Mouse (Mus musculus) kidney, adult 2 months (tissue): ENCODE measurements around the gene Spred3. TPM values are rescaled to one million over a fixed set of nuclear protein-coding genes. Genes with fewer than 3 reads are reported as not detected.
A peak's percentile ranks its signal among the peaks of the same experiment; 100 is the strongest.
"Not testable (repeated sequence)": the region's sequence is repeated elsewhere in the genome, so short reads cannot be mapped to it uniquely, and the experiment has no call there.

Source experiments
- DNase-seq: peaks from one replicate; pipeline ENCODE4 v3.0.0; 2021
- H3K27ac ChIP-seq: fragments of 200-500 bp; 2 replicates; pipeline ENCODE4 v1.5.1; 2012; ENCODE audit warnings: low read depth, low read length, control low read depth, inconsistent platforms; ENCODE audit not compliant: insufficient read depth
- H3K27me3 ChIP-seq: fragments of 200-500 bp; replicated peaks from 2 replicates; pipeline ENCODE4 v1.6.1; 2012; ENCODE audit warnings: mild to moderate bottlenecking, moderate library complexity, low read length, inconsistent platforms; ENCODE audit not compliant: control insufficient read depth, insufficient read depth
- H3K36me3 ChIP-seq: fragments of 200-500 bp; 2 replicates; pipeline ENCODE4 v1.6.1; 2012; ENCODE audit warnings: mild to moderate bottlenecking, moderate library complexity, low read length, inconsistent platforms; ENCODE audit not compliant: control insufficient read depth, insufficient read depth
- H3K4me1 ChIP-seq: fragments of 200-500 bp; 2 replicates; pipeline ENCODE4 v1.6.1; 2011; ENCODE audit warnings: low read length; ENCODE audit not compliant: control insufficient read depth, insufficient read depth
- H3K4me3 ChIP-seq: fragments of 200-500 bp; 2 replicates; pipeline ENCODE4 v1.5.1; 2011; ENCODE audit warnings: mild to moderate bottlenecking, low read depth, low read length, control low read depth; ENCODE audit not compliant: insufficient read depth
- CTCF ChIP-seq: fragments of 200-500 bp; conservative IDR thresholded peaks from 2 replicates; pipeline ENCODE4 v1.5.1; 2011; ENCODE audit warnings: low read depth, mild to moderate bottlenecking, control low read depth, low read length, moderate library complexity, mixed read lengths; ENCODE audit not compliant: insufficient read depth, insufficient read length
- POLR2A ChIP-seq: fragments of 200-500 bp; IDR thresholded peaks from one replicate; pipeline ENCODE4 v1.6.1; 2011; ENCODE audit warnings: low read depth, low read length, control low read depth
- WGBS: fragments of 180-500 bp; shearing (Covaris S2); methylation state at CpG from one replicate; pipeline ENCODE4 v1.1.7; 2018; 5-methylcytosine and 5-hydroxymethylcytosine counted together
- polyA plus RNA-seq: library from polyadenylated mRNA; depleted of rRNA; stranded (reverse); fragments of >200 nt; gene quantifications from 2 replicates; pipeline ENCODE4 v1.2.3, GENCODE M21; 2012; rRNA removed

Gene Spred3
- polyA plus RNA-seq = 1.8 and 2.6 TPM in 2 replicates

DNA sequence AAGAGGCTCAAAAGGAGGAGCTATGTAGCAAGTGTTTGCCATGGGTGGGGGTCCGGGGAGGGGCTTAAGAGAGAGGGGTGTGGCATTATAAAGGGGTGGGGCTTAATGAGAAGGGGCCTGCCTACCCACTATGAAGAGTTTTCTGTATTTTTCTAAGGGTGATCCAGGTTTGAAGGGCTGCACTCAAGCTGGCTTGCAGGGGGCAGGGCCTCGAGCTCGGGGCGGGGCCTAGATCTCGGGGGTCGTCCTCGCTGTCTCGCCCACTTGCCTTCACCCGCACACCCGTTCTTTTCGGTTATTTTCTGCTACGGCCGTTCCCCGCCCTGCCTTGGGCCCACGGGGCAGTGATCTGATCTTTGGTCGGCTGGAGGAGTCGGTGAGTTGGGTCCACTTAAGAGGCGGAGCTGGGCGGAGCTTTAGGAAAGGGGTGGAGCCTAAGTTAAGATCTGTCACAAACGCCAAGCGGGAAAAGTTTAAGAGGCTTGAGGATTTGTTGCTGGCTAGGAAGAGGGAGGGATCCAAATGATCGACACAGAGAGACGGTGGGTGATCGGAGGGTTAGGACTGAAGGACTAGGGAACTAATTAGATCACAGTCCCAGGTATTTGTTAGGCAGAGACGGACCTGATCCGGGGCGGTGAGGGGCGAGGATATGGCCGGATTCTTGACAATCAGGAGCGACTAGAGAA is at the start of gene Spred3, which contains the start of gene Ggn:
Gene Spred3, minus strand, starts transcription at position 346 of the 689 bp plus-strand sequence.
Gene Ggn, plus strand, starts transcription at position 145 of the 689 bp plus-strand sequence.
- peak; percentile 93 for DNase-seq
- H3K4me3 ChIP-seq = peak within 1 kb of the TSS; percentile 64
- peaks cover 10% of the 10 kb centered on the region for H3K4me1 ChIP-seq
- H3K36me3 ChIP-seq = peaks cover 2% of the 10 kb centered on the region
- no peaks in the 10 kb centered on the region for H3K27me3 ChIP-seq
- TF ChIP-seq POLR2A (peak; percentile 53), CTCF (no peak)
- peak within 1 kb of the TSS; percentile 44; the same call in 1 of the 2 replicates for H3K27ac ChIP-seq
- WGBS = under 1% methylated on average over 30 of the region's 30 CpGs

DNA sequence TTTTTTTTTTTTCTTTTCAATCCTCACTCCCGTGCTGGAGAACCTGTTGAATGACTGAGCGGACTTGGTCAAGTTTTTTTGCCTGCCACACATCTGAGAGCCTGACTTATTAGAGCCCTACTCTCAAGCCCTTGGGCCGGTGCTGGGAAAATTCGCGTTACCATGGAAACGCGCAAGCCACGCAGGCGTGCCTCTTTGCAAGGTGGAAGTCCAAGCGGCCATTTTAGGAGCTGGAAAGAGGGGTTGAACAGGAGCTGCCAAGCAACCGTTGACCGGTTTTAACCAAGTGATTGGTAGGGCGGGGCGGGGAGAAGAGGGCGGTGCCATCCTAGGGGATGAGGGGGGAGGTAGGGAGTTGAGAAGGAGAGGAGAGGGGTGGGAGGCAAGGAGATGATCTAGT is 44.6 kb upstream of the Spred3 start:
- 59% methylated on average over 15 of the region's 15 CpGs for WGBS
- no peak for DNase-seq
- Histone ChIP-seq H3K4me3 (no peak overlapping the region), H3K4me1 (no peaks in the 10 kb centered on the region), H3K27ac (no peak overlapping the region), H3K36me3 (no peaks in the 10 kb centered on the region), H3K27me3 (no peaks in the 10 kb centered on the region)
- TF ChIP-seq CTCF (no peak), POLR2A (no peak)

DNA sequence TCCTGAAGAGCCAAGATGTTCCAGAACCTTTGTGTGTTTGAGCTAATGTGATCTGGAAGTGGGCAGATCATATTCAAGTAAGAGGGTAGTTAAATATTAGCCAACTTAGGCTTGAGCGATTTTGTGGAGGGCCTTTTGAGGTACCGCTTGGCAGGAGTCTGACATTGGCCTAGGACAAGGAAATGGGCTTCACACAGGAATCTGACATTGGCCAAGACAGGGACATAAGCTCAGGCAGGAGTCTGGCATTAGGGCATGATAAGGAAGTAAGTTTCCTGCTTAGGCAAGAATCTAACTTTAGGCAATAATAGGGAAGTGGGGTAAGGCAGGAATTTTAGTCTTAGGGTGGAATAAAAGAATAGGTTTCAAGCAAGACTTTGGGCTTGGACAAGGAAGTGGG is 44.0 kb upstream of the Spred3 start:
- 23% methylated on average over 2 of the region's 2 CpGs for WGBS
- DNase-seq = peak; percentile 50
- Histone ChIP-seq H3K27ac (no peak overlapping the region), H3K27me3 (no peaks in the 10 kb centered on the region), H3K4me1 (no peaks in the 10 kb centered on the region), H3K36me3 (no peaks in the 10 kb centered on the region), H3K4me3 (no peak overlapping the region)
- TF ChIP-seq POLR2A (no peak), CTCF (no peak)

DNA sequence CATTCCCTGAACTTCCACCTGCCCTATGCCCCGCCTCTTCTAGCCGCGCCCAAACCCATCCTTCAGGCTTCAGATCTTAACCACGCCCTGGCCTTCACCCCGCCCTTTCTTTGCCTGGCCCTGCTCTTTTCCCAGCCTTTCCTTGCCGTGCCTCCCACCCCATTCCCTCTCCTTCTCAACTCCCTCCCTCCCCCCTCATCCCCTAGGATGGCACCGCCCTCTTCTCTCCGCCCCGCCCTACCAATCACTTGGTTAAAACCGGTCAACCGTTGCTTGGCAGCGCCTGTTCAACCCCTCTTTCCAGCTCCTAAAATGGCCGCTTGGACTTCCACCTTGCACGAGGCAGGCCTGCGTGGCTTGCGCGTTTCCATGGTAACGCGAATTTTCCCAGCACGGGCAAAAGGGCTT is 43.5 kb upstream of the Spred3 start, which contains the start of gene Catsperg1:
Gene Catsperg1, minus strand, starts transcription at position 361 of the 408 bp plus-strand sequence.
- no peaks in the 10 kb centered on the region for H3K27me3 ChIP-seq
- DNase-seq = peak; percentile 67
- no peak within 1 kb of the TSS for H3K27ac ChIP-seq
- H3K4me3 ChIP-seq = no peak within 1 kb of the TSS
- TF ChIP-seq POLR2A (no peak), CTCF (no peak)
- H3K4me1 ChIP-seq = no peaks in the 10 kb centered on the region
- WGBS = 13% methylated on average over 20 of the region's 20 CpGs
- H3K36me3 ChIP-seq = no peaks in the 10 kb centered on the region

DNA sequence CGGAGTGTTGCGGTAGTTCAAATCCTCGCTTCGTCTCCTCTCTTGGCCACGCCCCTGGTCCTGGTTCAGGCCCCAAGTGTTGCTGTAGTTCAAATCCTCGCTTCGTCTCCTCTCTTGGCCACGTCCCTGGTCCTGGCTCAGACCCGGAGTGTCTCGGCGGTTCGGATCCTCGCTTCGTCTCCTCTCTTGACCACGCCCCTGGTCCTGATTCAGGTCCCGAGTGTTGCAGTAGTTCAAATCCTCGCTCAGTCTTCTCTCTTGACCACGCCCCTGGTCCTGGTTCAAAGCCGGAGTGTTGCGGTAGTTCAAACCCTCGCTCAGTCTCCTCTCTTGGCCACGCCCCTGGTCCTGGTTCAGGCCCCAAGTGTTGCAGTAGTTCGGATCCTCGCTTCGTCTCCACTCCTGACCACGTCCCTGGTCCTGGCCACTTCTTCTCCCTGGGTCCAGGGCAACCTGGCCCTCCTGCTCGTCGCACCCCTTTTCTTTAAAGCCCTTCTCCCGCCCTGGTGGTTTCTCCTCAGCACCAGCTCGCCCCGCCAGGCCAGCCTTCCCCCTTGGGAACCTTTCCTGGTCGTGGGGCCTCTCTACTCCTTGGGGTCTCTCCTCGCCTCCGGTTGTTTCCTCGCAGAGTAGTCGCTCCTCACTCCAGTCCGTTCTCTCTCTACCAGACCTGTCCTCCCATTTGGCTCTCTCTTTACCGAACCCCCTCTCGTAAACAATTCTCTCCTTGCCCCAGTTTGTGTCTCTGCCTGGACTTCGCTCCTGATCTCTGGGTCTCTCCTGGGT is 42.8 kb upstream of the Spred3 start:
- not testable (repeated sequence) for H3K4me3 ChIP-seq, H3K27me3 ChIP-seq, H3K27ac ChIP-seq, H3K36me3 ChIP-seq, DNase-seq, H3K4me1 ChIP-seq
- 39% methylated on average over 40 of the region's 40 CpGs for WGBS

DNA sequence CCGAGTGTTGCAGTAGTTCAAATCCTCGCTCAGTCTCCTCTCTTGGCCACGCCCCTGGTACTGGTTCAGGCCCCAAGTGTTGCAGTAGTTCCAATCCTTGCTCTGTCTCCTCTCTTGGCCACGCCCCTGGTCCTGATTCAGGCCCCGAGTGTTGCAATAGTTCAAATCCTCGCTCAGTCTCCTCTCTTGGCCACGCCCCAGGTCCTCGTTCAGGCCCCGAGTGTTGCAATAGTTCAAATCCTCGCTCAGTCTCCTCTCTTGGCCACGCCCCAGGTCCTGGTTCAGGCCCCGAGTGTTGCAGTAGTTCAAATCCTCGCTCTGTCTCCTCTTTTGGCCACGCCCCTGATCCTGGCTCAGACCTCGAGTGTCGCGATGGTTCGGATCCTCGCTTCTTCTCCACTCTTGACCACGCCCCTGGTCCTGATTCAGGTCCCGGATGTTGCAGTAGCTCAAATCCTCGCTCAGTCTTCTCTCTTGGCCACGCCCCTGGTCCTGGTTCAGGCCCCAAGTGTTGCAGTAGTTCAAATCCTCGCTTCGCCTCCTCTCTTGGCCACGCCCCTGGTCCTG is 42.1 kb upstream of the Spred3 start:
- 36% methylated on average over 26 of the region's 26 CpGs for WGBS
- no peak overlapping the region for H3K27ac ChIP-seq
- DNase-seq = no peak
- H3K27me3 ChIP-seq = no peaks in the 10 kb centered on the region
- H3K4me1 ChIP-seq = no peaks in the 10 kb centered on the region
- no peak for TF ChIP-seq POLR2A
- TF ChIP-seq CTCF = no peak
- no peaks in the 10 kb centered on the region for H3K36me3 ChIP-seq
- H3K4me3 ChIP-seq = peak overlapping the region; percentile 48; the same call in 1 of the 2 replicates
